Mouse (Mus musculus) small intestine, adult 2 months (tissue): ENCODE data around the gene Atp1a3.

Source experiments
- CTCF ChIP-seq: fragments of 200-500 bp; IDR thresholded peaks from 2 replicates; pipeline ENCODE4 v1.5.1; 2012; ENCODE audit warnings: low read depth, mild to moderate bottlenecking, control low read depth, inconsistent platforms, low read length, moderate library complexity, mixed read lengths; ENCODE audit not compliant: insufficient replicate concordance, insufficient read length; ENCODE audit errors: extremely low read depth
- POLR2A ChIP-seq: fragments of 200-500 bp; IDR thresholded peaks from 2 replicates; pipeline ENCODE4 v1.6.1; 2012; ENCODE audit warnings: low read depth, mild to moderate bottlenecking, control low read depth, inconsistent platforms, low read length, moderate library complexity

DNA sequence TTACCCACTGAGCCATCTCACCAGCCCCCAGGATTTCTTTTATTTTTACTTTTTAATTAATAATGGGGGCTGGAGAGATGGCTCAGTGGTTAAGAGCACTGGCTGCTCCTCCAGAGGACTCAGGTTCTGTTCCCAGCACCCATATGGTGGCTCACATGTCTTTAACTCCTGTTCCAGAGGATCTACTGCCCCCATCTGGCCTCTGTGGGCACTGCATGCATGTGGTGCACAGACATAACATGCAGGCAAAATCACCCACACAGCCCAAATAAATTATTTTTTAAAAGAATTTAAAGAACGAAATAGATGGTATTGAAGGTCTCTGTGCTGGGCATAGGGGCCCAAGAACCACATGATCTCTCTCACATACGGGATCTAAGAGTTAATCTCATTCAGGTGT, 21.5 kb downstream of the Atp1a3 start:
- no peak for TF ChIP-seq POLR2A
- TF ChIP-seq CTCF = no peak
